Mouse (Mus musculus) G1E (cell line): Measurements from ENCODE around the gene Msx1. TPM values are rescaled to one million over a fixed set of nuclear protein-coding genes. Genes with fewer than 3 reads are reported as not detected.

Experiments
- ATAC-seq: 2 replicates; pipeline ENCODE4 v1.8.0; 2016; ENCODE audit warnings: mild to moderate bottlenecking; ENCODE audit not compliant: insufficient number of reproducible peaks, poor library complexity, low FRiP score, severe bottlenecking; ENCODE audit errors: extremely low read depth
- DNase-seq: peaks from one replicate; pipeline ENCODE4 v3.0.0; 2012; ENCODE audit warnings: low spot score
- H3K27me3 ChIP-seq: 2 replicates; pipeline ENCODE4 v1.6.1; 2012; ENCODE audit warnings: mild to moderate bottlenecking, low read length, inconsistent platforms; ENCODE audit not compliant: insufficient read depth
- H3K36me3 ChIP-seq: replicated peaks from 2 replicates; pipeline ENCODE3; 2012; ENCODE audit warnings: mild to moderate bottlenecking, inconsistent platforms
- H3K4me1 ChIP-seq: 2 replicates; pipeline ENCODE4 v1.6.1; 2012; ENCODE audit warnings: low read depth, low read length, inconsistent platforms, mixed read lengths; ENCODE audit not compliant: insufficient read depth
- H3K4me3 ChIP-seq: 2 replicates; pipeline ENCODE4 v1.5.1; 2012; ENCODE audit warnings: low read depth, mild to moderate bottlenecking, inconsistent platforms, low read length, moderate library complexity, mixed read lengths
- H3K9me3 ChIP-seq: replicated peaks from 2 replicates; pipeline ENCODE4 v1.6.1; 2012; ENCODE audit warnings: inconsistent platforms
- CTCF ChIP-seq: IDR thresholded peaks from 2 replicates; pipeline ENCODE4 v1.5.1; 2012; ENCODE audit warnings: low read depth, low read length, inconsistent platforms, mixed read lengths
- GATA1 ChIP-seq: IDR thresholded peaks from 2 replicates; pipeline ENCODE4 v1.6.1; 2012; ENCODE audit warnings: borderline replicate concordance, low read length, inconsistent platforms, mixed read lengths
- GATA2 ChIP-seq: IDR thresholded peaks from 2 replicates; pipeline ENCODE4 v1.6.1; 2012; ENCODE audit warnings: low read depth, low read length, inconsistent platforms, borderline replicate concordance
- POLR2AphosphoS5 ChIP-seq: IDR thresholded peaks from 2 replicates; pipeline ENCODE4 v1.6.1; 2012; ENCODE audit warnings: low read depth, low read length, inconsistent platforms; ENCODE audit not compliant: insufficient replicate concordance
- TAL1 ChIP-seq: conservative IDR thresholded peaks from 2 replicates; pipeline ENCODE4 v1.6.1; 2012; ENCODE audit warnings: low read depth, low read length, inconsistent platforms, mixed read lengths
- polyA plus RNA-seq: library from polyadenylated mRNA; stranded (reverse); fragments of >175 nt; gene quantifications from 2 replicates; pipeline ENCODE4 v1.2.3, GENCODE M21; 2012
- total RNA-seq, 2 experiments: library from RNA; stranded (forward) in 1 of 2; stranded (reverse) in 1 of 2; fragments of 200-1000 nt in 1 of 2; fragments of >200 nt in 1 of 2; fragmentation: Nextera tagmentation in 1 of 2; gene quantifications; 2 replicates each; pipeline ENCODE4 v1.2.3; 2014 to 2017

Msx1 gene
- total and polyA plus RNA-seq, 3 experiments: not detected

DNA sequence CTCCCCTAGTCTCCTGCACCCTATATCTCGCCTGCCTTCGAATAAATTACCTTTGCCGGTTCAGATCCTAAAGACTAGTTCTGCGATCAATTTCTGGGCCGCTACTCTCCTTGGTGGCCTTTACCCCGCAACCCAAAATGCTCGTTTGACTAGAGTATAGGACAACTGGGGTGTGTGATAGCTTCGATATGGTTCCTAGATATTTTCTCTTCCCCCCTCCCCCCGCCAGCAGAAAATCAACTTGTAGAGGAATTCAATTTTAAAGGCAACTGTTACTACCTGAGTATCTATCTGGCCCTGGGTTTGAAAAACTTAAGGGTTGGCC lies 3.2 kb upstream of the Msx1 start:
- Histone ChIP-seq H3K9me3 (peaks cover 29% of the 10 kb centered on the region), H3K27me3 (peaks cover 41% of the 10 kb centered on the region), H3K36me3 (no peaks in the 10 kb centered on the region), H3K4me3 (no peak overlapping the region), H3K4me1 (no peaks in the 10 kb centered on the region)
- no peak for ATAC-seq
- no peak for TF ChIP-seq CTCF
- TF ChIP-seq GATA1: no peak
- no peak for TF ChIP-seq GATA2
- DNase-seq: no peak

DNA sequence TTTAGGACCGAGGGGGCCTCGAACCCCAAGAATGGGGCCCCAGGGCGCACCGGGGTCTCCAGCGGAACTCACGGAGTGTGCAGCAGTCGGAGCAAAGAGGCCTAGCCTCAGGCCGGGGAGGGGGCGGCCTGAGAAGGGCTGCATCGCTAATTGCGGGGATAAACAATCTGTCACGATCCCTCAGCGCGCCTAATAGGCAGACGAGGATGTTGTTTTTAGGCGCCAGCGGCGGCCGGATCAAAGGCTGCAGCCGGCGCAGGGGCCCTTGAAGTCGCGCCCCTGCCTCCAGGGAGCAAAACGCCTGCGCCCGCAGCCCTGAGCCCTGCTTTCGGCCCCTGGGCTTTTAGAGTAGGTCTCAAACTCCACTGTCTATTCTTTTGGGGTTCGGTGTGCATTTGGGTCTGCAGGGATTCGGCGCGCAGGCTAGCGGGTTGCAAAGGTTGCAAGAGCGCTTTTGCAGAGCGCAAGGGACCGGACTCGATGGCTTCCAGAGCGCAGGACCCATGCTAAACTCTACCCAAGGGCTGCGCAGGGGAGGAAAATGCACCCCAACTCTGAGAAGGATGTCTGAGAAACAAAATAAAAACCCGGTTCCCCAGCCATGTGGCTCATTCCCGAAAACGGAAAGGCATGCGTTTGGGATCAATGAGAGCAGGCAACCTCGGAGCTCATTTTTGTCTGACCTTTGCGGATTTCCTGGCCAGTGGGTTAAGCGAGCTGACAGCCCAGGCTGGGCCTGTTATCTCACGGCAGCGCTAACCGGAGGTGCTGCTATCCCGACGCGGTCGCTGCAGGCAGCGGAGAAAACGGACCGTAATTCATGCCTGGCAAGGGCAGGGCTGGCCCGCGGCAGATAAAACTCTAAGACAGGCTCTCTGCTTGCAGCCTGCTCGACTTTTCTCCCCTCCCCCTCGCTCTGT lies 2.6 kb upstream of the Msx1 start:
- Histone ChIP-seq H3K27me3 (peaks cover 41% of the 10 kb centered on the region), H3K4me1 (no peaks in the 10 kb centered on the region), H3K36me3 (no peaks in the 10 kb centered on the region), H3K9me3 (peaks cover 29% of the 10 kb centered on the region), H3K4me3 (no peak overlapping the region)
- no peak for DNase-seq
- TF ChIP-seq CTCF (no peak), GATA2 (no peak), TAL1 (no peak), GATA1 (no peak), POLR2AphosphoS5 (no peak)
- no peak for ATAC-seq

DNA sequence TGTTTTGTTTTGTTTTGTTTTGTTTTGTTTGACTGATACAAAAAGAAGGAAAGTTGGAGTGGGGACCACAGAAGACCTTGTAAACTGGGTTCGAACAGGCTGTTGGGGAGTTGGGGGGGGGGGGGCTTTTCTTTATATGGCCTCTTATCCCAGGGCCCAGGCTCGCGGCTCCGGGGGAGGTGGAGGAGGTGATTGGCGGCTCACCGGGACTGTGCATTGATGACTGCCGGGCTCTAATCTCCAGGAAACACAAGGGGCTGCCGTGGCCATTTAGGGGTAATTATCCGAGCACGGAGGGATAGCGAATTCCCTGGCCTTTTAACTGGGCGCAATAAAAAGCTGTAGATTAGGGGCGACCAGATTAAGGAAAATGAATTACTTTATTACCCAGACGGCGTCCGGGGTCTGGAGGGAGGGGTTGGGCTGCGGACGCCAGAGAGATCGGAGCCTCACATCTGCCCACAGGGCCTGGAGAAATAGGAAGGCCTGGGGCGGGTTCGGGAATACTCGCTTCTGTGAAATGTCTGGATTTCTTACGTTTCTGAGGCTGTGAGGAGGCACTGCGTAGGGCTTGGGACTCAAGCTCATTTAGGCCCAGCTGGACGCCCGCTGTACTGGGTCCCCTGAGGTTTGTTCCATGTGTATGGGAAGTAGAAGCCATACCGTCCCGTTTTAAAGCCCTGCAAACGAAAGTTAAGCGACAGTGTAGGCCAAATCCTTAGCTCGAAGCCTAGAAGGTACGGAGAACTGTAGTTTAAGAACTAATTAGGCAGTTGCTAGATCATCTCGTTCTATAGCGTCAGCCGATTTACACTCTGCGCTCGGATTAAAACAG lies 1.4 kb upstream of the Msx1 start:
- ATAC-seq (no peak), DNase-seq (no peak)
- TF ChIP-seq CTCF (no peak), GATA2 (no peak), POLR2AphosphoS5 (no peak), TAL1 (no peak)
- no peaks in the 10 kb centered on the region for H3K4me1 ChIP-seq
- H3K9me3 ChIP-seq: peaks cover 35% of the 10 kb centered on the region
- peaks cover 41% of the 10 kb centered on the region for H3K27me3 ChIP-seq
- no peaks in the 10 kb centered on the region for H3K36me3 ChIP-seq
- H3K4me3 ChIP-seq: no peak overlapping the region

DNA sequence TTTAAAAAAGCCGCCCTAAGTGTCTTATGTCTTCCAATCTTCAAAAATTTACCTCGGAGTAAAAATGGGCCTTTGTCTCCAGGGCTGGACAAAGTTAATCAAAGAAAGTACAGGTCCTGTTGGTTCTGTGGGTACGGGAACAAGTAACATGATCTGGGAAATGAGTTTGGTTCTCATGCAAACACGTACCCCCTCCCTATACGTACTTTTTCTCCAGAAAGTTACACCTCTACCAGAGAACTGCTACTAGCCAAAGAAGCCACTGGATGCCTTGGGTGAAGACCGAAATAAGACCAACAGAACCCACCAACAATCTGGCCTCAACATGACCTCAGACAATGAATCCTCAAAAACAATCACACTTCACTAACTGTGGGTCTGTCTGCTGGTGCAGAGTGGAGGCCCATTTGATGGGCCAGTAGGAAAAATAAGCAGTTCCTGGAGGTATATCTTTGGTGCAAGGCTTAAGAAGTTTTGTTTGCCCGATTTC lies 773 bp upstream of the Msx1 start:
- Histone ChIP-seq H3K4me1 (no peaks in the 10 kb centered on the region), H3K27me3 (peaks cover 41% of the 10 kb centered on the region), H3K9me3 (peaks cover 35% of the 10 kb centered on the region), H3K36me3 (no peaks in the 10 kb centered on the region), H3K4me3 (no peak overlapping the region)
- DNase-seq (no peak), ATAC-seq (no peak)
- TF ChIP-seq GATA1 (no peak), TAL1 (no peak), GATA2 (no peak), POLR2AphosphoS5 (no peak), CTCF (no peak)

DNA sequence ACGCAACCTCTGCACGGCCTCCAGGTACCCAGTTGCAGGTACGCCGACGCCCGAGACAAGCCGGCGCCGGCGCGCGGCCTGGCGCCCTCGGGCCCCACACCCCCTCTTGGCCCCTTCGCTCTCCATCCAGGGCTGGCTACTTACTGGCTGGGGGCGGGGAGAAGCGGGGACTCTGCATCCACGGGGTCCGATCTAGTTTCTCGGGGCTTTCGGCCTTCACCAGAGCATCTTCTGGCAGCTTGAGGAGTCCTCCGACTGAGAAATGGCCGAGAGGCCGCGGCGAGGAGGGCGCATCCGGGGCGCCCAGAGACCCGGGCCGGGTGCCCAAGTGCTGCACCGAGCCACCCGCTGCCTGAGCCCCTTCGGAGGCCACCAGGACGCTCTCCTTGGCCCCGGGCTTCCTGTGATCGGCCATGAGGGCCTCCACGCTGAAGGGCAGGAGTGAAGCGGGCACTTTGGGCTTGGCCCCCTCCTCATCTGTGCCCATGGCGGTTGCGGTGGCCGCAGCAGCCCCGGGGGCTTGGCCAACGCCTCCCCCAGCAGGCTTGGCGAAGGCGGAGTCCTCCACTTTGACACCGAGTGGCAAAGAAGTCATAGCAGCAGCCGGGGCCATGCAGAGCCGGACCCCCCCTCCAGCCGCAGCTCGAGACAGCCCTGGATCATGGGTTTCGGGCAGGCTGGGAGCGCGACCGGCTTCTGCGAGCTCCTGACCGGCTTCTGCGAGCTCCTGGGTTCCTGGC lies 492 bp downstream of the Msx1 start:
- Histone ChIP-seq H3K27me3 (peaks cover 37% of the 10 kb centered on the region; the same call in 1 of the 2 replicates), H3K4me3 (no peak overlapping the region; the same call in 1 of the 2 replicates), H3K4me1 (no peaks in the 10 kb centered on the region), H3K9me3 (peaks cover 38% of the 10 kb centered on the region), H3K36me3 (no peaks in the 10 kb centered on the region)
- DNase-seq: no peak
- ATAC-seq: no peak
- TF ChIP-seq CTCF (no peak), POLR2AphosphoS5 (no peak), GATA1 (no peak), TAL1 (no peak), GATA2 (no peak)
